Mouse (Mus musculus) cerebellum, postnatal 25 days (tissue): Measurements from ENCODE around the gene Tcl1b2.
"Not testable (repeated sequence)": the region's sequence is repeated elsewhere in the genome, so short reads cannot be mapped to it uniquely, and the experiment has no call there.

ENCODE experiments used
- DNase-seq, 2 experiments: peaks; one replicate each; pipeline ENCODE4 v3.0.0; 2021; ENCODE audit warnings: mixed read lengths in 2 of 2

The Tcl1b2 gene

GRCm38 (mm10) chr12:105174318-105174717, 28.5 kb downstream of the Tcl1b2 start:
- peak; percentile 63 to 72 for DNase-seq

GRCm38 (mm10) chr12:105176044-105176443, 30.2 kb downstream of the Tcl1b2 start, which contains the start of gene Tcl1b5:
Tcl1b5 (plus strand) TSS chr12:105176344.
- DNase-seq = not testable (repeated sequence)

- not testable (repeated sequence) for DNase-seq
These were observed 35.3 kb downstream of the Tcl1b2 start for GRCm38 (mm10) chr12:105181040-105181644.

- DNase-seq = peak; percentile 12 to 46
These were observed 43.2 kb downstream of the Tcl1b2 start for GRCm38 (mm10) chr12:105188980-105189379.

- DNase-seq = not testable (repeated sequence)
These were observed 44.9 kb downstream of the Tcl1b2 start, which contains the start of gene Tcl1b3 for GRCm38 (mm10) chr12:105190743-105191142. Tcl1b3 (plus strand) TSS chr12:105191043.

- not testable (repeated sequence) for DNase-seq
These were observed 54.1 kb downstream of the Tcl1b2 start for GRCm38 (mm10) chr12:105199684-105200497.

GRCm38 (mm10) chr12:105201657-105202056, 55.8 kb downstream of the Tcl1b2 start, which contains the start of gene Tcl1b4:
Tcl1b4 (plus strand) TSS chr12:105201957.
- not testable (repeated sequence) for DNase-seq
